Comparison of ENCODE assay signal across 8 mouse cellular contexts in genomic region chr7:16493361-16493760, GRCm38 (mm10). TPM values are rescaled to one million over a fixed set of nuclear protein-coding genes. Genes with fewer than 3 reads are reported as not detected.
DNase-seq lines count a peak whose midpoint lies in the region; ATAC-seq lines count a peak whose summit lies in the region.

No protein-coding gene starts in this region.

- ATAC-seq in hindbrain, embryonic 15.5 days (ENCODE audit: low FRiP score, low read depth): 0 out of 2 replicates have a peak, but pooled peaks have one; percentile 15
- no peak; the same call in 1 of the 2 replicates for ATAC-seq in monocyte, adult 5-6 weeks (replicated peaks; ENCODE audit: insufficient number of reproducible peaks, low FRiP score, low TSS enrichment, poor library complexity, severe bottlenecking)

- no peaks in the 10 kb centered on the region for H3K9me3 ChIP-seq in heart, embryonic 10.5 days
- H3K9me3 ChIP-seq in hindbrain, embryonic 15.5 days: no peaks in the 10 kb centered on the region

- no peak overlapping the region for H3K4me2 ChIP-seq in hindbrain, embryonic 15.5 days

- 30% methylated on average over 2 of the region's 2 CpGs for WGBS in heart, embryonic 10.5 days
- 36% methylated on average over 2 of the region's 2 CpGs for WGBS in hindbrain, embryonic 15.5 days

- no peaks in the 10 kb centered on the region for H3K27me3 ChIP-seq in heart, embryonic 10.5 days (ENCODE audit: insufficient read depth, poor library complexity, severe bottlenecking)
- H3K27me3 ChIP-seq in hindbrain, embryonic 15.5 days: no peaks in the 10 kb centered on the region

- H3K36me3 ChIP-seq in heart, embryonic 10.5 days: peaks cover 34% of the 10 kb centered on the region
- H3K36me3 ChIP-seq in hindbrain, embryonic 15.5 days: peaks cover 32% of the 10 kb centered on the region

- H3K27ac ChIP-seq in heart, embryonic 10.5 days: no peak overlapping the region
- no peak overlapping the region for H3K27ac ChIP-seq in hindbrain, embryonic 15.5 days (replicated peaks)

- no peaks in the 10 kb centered on the region for H3K4me1 ChIP-seq in heart, embryonic 10.5 days
- no peaks in the 10 kb centered on the region; the same call in 1 of the 2 replicates for H3K4me1 ChIP-seq in hindbrain, embryonic 15.5 days (replicated peaks)

- no peak overlapping the region for H3K9ac ChIP-seq in hindbrain, embryonic 15.5 days

- no peak overlapping the region for H3K4me3 ChIP-seq in heart, embryonic 10.5 days
- H3K4me3 ChIP-seq in hindbrain, embryonic 15.5 days: no peak overlapping the region

- DNase-seq in heart, adult 8-10 months (ENCODE audit: low spot score): peak; percentile 31
- DNase-seq in heart, embryonic 10.5 days (ENCODE audit: low spot score): no peak
- DNase-seq in testis, postnatal 10 days (ENCODE audit: low spot score): peak; percentile 74
- DNase-seq in testis, postnatal 14 days (ENCODE audit: low spot score): no peak
- peak; percentile 63 to 69 for DNase-seq in cerebellum, postnatal 25 days
- peak; percentile 44 for DNase-seq in lung, postnatal 36 days

RNA-seq across cellular contexts. Expression of gene Npas1, which starts 15.8 kb away (rescaled TPM):
- not detected for total RNA-seq in heart, adult 8-10 months (2022)
- polyA plus RNA-seq in heart, embryonic 10.5 days (2016; fragmentation: Nextera tagmentation; extraction: Ambion mirVana): 0.34 and 0.45 TPM in 2 replicates
- polyA plus RNA-seq in hindbrain, embryonic 15.5 days (2015; fragmentation: Nextera tagmentation; extraction: Ambion mirVana): 4.4 and 5.0 TPM in 2 replicates
- total RNA-seq in monocyte, adult 5-6 weeks (2017): not detected in 3 replicates

RNA-seq across cellular contexts. Expression of gene Tmem160, which starts 40.8 kb away (rescaled TPM):
- 10 to 100 TPM; 79.6 to 97.6 (median 89.8) TPM for total RNA-seq in heart, adult 8-10 months (2022)
- polyA plus RNA-seq in heart, embryonic 10.5 days (2016; fragmentation: Nextera tagmentation; extraction: Ambion mirVana): 90.2 and 91.9 TPM in 2 replicates
- 67.8 and 75.6 TPM in 2 replicates for polyA plus RNA-seq in hindbrain, embryonic 15.5 days (2015; fragmentation: Nextera tagmentation; extraction: Ambion mirVana)
- total RNA-seq in monocyte, adult 5-6 weeks (2017): 16.1 to 32.9 TPM (median 21.0 TPM) in 3 replicates

Comparison
In these comparisons a context has a peak if more than half of its experiments do, and no peak if none do; other contexts are left out.
1. DNase-seq: peak in heart, adult 8-10 months (single experiment), testis, postnatal 10 days (single experiment), cerebellum, postnatal 25 days (2 of 2) and lung, postnatal 36 days (single experiment); none in heart, embryonic 10.5 days (single experiment) and testis, postnatal 14 days (single experiment).